Mouse (Mus musculus): ENCODE results near the gene Kcnj6.

DNA sequence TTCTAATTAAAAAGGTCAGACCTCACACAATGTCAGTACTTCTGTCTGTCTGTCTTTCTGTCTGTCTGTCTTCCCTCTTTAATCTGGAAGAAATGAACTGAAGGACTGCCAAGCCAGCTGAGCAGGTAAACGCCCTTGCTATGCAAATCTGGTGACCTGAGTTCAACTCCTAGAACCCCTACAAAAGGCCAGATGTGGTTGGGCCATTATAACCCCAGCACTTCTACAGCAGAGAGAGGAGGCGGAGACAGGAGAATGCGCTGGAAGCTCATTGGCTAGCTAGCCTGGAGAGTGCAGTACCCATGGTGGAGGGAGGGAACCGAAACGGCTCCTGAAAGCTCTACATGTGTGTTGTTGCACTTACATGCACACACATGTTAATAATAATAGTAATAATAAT lies 141.5 kb downstream of the Kcnj6 start:
- TF ChIP-seq CTCF (conservative IDR thresholded peaks at IDR 0.05; ENCODE audit: low read length), result no peak
- no peak for TF ChIP-seq NANOG (IDR thresholded peaks at IDR 0.05; ENCODE audit: borderline replicate concordance, low read length)
- no peak for TF ChIP-seq POU5F1 (IDR thresholded peaks at IDR 0.05; ENCODE audit: borderline replicate concordance, low read length)

Measured in E14TG2a.4 (cell line).